Mouse (Mus musculus) lung, adult 2 months (tissue): ENCODE measurements around the gene Ism1. TPM values are rescaled to one million over a fixed set of nuclear protein-coding genes. Genes with fewer than 3 reads are reported as not detected.
A peak's percentile ranks its signal among the peaks of the same experiment; 100 is the strongest.

ENCODE experiments used
- DNase-seq: peaks from one replicate; pipeline ENCODE4 v3.0.0; 2022
- H3K4me1 ChIP-seq: fragments of 200-500 bp; 2 replicates; pipeline ENCODE4 v1.6.1; 2011; ENCODE audit warnings: low read length; ENCODE audit not compliant: control insufficient read depth, insufficient read depth
- H3K4me3 ChIP-seq: fragments of 200-500 bp; replicated peaks from 2 replicates; pipeline ENCODE3; 2011; ENCODE audit warnings: low read depth, mild to moderate bottlenecking, control low read depth, low read length; ENCODE audit errors: extremely low read depth
- CTCF ChIP-seq: fragments of 200-500 bp; IDR thresholded peaks from 2 replicates; pipeline ENCODE4 v1.5.1; 2011; ENCODE audit warnings: mild to moderate bottlenecking, low read length, control low read depth; ENCODE audit not compliant: insufficient read depth
- POLR2A ChIP-seq: fragments of 200-500 bp; IDR thresholded peaks from 2 replicates; pipeline ENCODE4 v1.6.1; 2011; ENCODE audit warnings: low read depth, mild to moderate bottlenecking, control low read depth, low read length, borderline replicate concordance; ENCODE audit errors: extremely low read depth
- WGBS: fragments of 180-500 bp; shearing (Covaris S2); methylation state at CpG from one replicate; pipeline ENCODE4 v1.1.7; 2018; 5-methylcytosine and 5-hydroxymethylcytosine counted together
- polyA plus RNA-seq: library from polyadenylated mRNA; depleted of rRNA; stranded (reverse); fragments of >200 nt; gene quantifications from 2 replicates; pipeline ENCODE4 v1.2.3, GENCODE M21; 2012

The Ism1 gene
- polyA plus RNA-seq, 1 experiment, result 40.4 TPM

GRCm38 (mm10) chr2:139728060-139728459 is 50.1 kb downstream of the Ism1 start:
- WGBS, result 57% methylated on average over 2 of the region's 2 CpGs
- Histone ChIP-seq H3K4me3 (no peak overlapping the region), H3K4me1 (no peaks in the 10 kb centered on the region; the same call in 1 of the 2 replicates)
- TF ChIP-seq CTCF (no peak), POLR2A (no peak)
- DNase-seq, result no peak

GRCm38 (mm10) chr2:139729377-139729776 is 51.4 kb downstream of the Ism1 start:
- no peak for TF ChIP-seq CTCF
- no peak for TF ChIP-seq POLR2A
- DNase-seq, result no peak
- 58% methylated on average over 5 of the region's 5 CpGs for WGBS
- Histone ChIP-seq H3K4me3 (no peak overlapping the region), H3K4me1 (no peaks in the 10 kb centered on the region; the same call in none of the 2 replicates)

GRCm38 (mm10) chr2:139742381-139742780 is 64.4 kb downstream of the Ism1 start:
- 54% methylated on average over 1 of the region's 1 CpGs for WGBS
- Histone ChIP-seq H3K4me3 (no peak overlapping the region), H3K4me1 (no peaks in the 10 kb centered on the region; the same call in 1 of the 2 replicates)
- no peak for TF ChIP-seq POLR2A
- no peak for TF ChIP-seq CTCF
- no peak for DNase-seq

DNA sequence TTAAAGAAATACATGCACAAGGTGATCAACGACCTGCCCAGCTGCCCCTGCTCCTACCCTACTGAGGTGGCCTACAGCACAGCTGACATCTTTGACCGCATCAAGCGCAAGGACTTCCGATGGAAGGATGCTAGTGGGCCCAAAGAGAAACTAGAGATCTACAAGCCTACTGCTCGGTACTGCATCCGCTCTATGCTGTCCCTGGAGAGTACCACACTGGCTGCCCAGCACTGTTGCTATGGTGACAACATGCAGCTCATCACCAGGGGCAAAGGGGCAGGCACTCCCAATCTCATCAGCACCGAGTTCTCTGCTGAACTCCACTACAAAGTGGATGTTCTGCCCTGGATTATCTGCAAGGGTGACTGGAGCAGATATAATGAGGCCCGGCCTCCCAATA is 79.0 kb downstream of the Ism1 start:
- WGBS, result 75% methylated on average over 8 of the region's 8 CpGs

GRCm38 (mm10) chr2:139757456-139757855 is 79.5 kb downstream of the Ism1 start:
- WGBS, result 90% methylated on average over 1 of the region's 1 CpGs

More for the DNA sequence above, 79.0 kb downstream of the Ism1 start:
- DNase-seq, result no peak
- H3K4me3 ChIP-seq, result no peak overlapping the region
- no peaks in the 10 kb centered on the region for H3K4me1 ChIP-seq
- TF ChIP-seq CTCF (no peak), POLR2A (no peak)

DNA sequence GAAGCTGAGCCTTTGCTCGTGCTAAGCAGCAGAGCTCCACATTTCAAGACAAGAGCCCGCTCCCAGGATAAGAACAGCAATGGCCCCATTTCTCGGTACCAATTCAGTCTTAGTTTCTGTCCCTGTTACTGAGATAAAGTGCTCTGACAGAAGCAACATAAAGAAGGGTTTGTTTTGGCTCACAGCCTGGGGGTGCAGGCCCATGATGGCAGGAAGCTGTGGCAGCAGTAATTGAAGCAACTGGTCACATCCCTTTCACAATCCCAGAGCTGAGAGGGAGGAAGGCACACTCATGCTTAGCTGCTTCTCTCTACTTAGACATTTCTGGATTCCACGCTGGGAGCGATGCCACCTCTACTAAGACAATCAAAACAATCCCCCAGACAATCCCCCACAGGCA is 86.4 kb downstream of the Ism1 start:
- WGBS, result 64% methylated on average over 5 of the region's 5 CpGs
- no peak for DNase-seq

More at GRCm38 (mm10) chr2:139757456-139757855, 79.5 kb downstream of the Ism1 start:
- no peak overlapping the region for H3K4me3 ChIP-seq
- H3K4me1 ChIP-seq, result no peaks in the 10 kb centered on the region
- DNase-seq, result no peak
- TF ChIP-seq CTCF (no peak), POLR2A (no peak)

DNA sequence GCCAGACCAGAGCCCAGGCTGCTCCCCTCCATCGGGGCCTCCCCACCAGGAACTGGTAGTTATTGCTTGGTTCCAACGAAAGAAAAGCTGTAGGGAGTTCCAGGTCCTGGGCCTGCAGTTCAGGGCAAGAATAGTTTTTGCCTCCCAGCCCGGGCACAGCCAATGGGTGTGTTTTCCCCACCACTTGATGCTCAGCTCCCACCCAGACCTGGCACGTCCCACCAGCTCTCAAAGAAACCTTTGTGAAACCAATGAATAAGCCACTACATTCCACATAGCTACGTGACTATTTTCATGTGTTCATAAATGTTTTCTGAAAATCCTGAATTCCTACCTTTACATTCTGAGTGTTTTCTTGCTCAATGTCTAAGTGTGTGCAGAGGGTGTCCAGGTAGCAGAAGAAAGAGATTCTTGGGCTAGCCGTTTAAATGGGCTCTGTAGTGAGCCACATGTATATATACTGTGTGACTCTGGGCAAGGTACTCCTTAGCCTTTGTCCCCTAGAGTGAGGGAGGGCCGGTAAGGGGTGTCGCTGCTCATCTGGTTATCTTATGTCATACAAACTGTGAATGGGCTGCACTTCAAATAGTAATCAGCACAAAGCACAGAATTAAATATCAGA is 97.1 kb downstream of the Ism1 start:
- no peak for DNase-seq
- Histone ChIP-seq H3K4me1 (peaks cover 5% of the 10 kb centered on the region), H3K4me3 (no peak overlapping the region)
- 72% methylated on average over 8 of the region's 8 CpGs for WGBS
- TF ChIP-seq CTCF (no peak), POLR2A (no peak)

More for the DNA sequence above, 86.4 kb downstream of the Ism1 start:
- no peaks in the 10 kb centered on the region for H3K4me1 ChIP-seq
- no peak for TF ChIP-seq CTCF
- no peak for TF ChIP-seq POLR2A
- H3K4me3 ChIP-seq, result no peak overlapping the region

DNA sequence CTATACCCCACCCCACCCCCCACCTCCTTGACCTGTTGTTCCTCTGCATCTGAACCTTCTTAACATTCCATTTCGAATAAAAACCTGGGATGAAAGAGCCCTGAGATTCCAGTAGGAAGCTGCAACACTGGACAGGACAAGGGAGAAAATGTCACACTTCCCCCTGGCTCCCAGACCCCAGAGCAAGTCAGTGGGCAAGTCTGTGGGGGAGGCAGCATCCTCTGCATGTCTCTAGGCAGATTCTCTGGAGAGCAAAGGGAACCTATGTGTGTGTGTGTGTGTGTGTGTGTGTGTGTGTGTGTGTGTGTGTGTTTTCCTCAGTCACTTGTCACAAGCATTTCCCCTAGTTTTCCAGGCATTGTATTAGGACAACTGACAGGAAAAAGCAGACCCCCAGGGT is 98.7 kb downstream of the Ism1 start:
- no peak for DNase-seq
- H3K4me3 ChIP-seq, result no peak overlapping the region
- TF ChIP-seq CTCF, result no peak
- no peak for TF ChIP-seq POLR2A
- H3K4me1 ChIP-seq, result peaks cover 5% of the 10 kb centered on the region
- WGBS, result 11% methylated on average over 1 of the region's 1 CpGs

DNA sequence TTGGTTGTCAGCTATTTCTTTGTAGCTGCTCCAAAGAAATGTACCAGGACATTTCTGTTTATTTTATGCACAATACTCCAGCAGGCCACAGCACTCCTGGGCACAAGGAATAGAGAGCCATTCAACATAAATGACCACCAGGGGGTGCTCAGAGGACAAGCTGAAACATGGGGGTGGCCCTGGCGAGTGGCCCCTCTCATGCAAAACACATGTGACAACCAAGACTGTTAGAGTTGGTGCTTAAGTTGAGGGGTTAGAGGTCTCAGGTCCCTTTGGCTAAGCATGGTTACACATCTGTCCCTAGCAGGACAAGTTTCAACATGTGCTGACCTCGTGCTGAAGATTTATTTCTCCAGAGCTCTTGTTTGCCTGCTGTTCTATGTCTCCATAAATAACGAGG is 100.3 kb downstream of the Ism1 start:
- 40% methylated on average over 3 of the region's 3 CpGs for WGBS
- DNase-seq, result peak; percentile 17
- TF ChIP-seq CTCF (peak; percentile 38), POLR2A (no peak)
- Histone ChIP-seq H3K4me1 (peaks cover 5% of the 10 kb centered on the region), H3K4me3 (no peak overlapping the region)

GRCm38 (mm10) chr2:139783318-139783850 is 105.4 kb downstream of the Ism1 start:
- TF ChIP-seq CTCF (no peak), POLR2A (no peak)
- WGBS, result 87% methylated on average over 8 of the region's 8 CpGs
- no peak overlapping the region for H3K4me3 ChIP-seq
- DNase-seq, result no peak
- peaks cover 1% of the 10 kb centered on the region; the same call in 1 of the 2 replicates for H3K4me1 ChIP-seq
